Mouse (Mus musculus) E14TG2a.4 (cell line): ENCODE results near the gene Ccdc188.

Source experiments
- H3K27me3 ChIP-seq: 2 replicates; pipeline ENCODE4 v1.6.1; 2014; ENCODE audit warnings: low read length, control low read depth; ENCODE audit not compliant: insufficient read depth
- H3K36me3 ChIP-seq: 2 replicates; pipeline ENCODE4 v1.6.1; 2014; ENCODE audit warnings: low read length, control low read depth; ENCODE audit not compliant: insufficient read depth
- H3K4me1 ChIP-seq: replicated peaks from 2 replicates; pipeline ENCODE4 v1.6.1; 2014; ENCODE audit warnings: low read depth, low read length, control low read depth
- H3K4me3 ChIP-seq: replicated peaks from 2 replicates; pipeline ENCODE4 v1.5.1; 2014; ENCODE audit warnings: mild to moderate bottlenecking, low read length
- H3K9me3 ChIP-seq: 2 replicates; pipeline ENCODE4 v1.6.1; 2014; ENCODE audit warnings: low read length, control low read depth
- CTCF ChIP-seq: conservative IDR thresholded peaks from 2 replicates; pipeline ENCODE4 v1.5.1; 2014; ENCODE audit warnings: low read length
- NANOG ChIP-seq: IDR thresholded peaks from 2 replicates; pipeline ENCODE4 v1.6.1; 2014; ENCODE audit warnings: borderline replicate concordance, low read length, mixed read lengths
- POU5F1 ChIP-seq: IDR thresholded peaks from 2 replicates; pipeline ENCODE4 v1.6.1; 2014; ENCODE audit warnings: low read length, borderline replicate concordance

The Ccdc188 gene

GRCm38 (mm10) chr16:18222188-18222587 lies 4.5 kb downstream of the Ccdc188 start:
- Histone ChIP-seq H3K27me3 (peaks cover 5% of the 10 kb centered on the region; the same call in 1 of the 2 replicates), H3K36me3 (peaks cover 46% of the 10 kb centered on the region), H3K4me3 (no peak overlapping the region), H3K4me1 (peaks cover 14% of the 10 kb centered on the region; the same call in 1 of the 2 replicates), H3K9me3 (no peaks in the 10 kb centered on the region)
- TF ChIP-seq CTCF (no peak), POU5F1 (no peak), NANOG (no peak)

DNA sequence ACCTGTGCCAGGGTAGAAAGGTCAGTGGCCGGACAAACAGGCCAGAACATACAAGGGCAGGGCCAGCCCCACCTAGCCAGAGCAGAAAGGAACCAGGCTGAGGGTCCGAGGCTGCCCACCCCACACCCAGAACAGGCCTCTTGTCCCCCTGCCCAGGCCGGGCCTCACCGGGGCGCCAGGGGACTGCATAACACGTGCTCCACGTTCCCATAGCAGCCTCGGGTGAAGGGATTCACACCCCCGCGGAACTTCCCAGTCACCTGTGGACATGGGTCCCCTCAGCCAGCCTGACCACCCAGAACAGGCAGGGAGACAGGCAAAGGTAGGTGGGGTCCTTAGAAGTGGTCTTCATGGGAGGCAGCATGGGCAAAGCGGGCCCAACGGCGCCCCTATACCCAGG lies 9.5 kb downstream of the Ccdc188 start:
- Histone ChIP-seq H3K4me3 (no peak overlapping the region), H3K9me3 (no peaks in the 10 kb centered on the region), H3K4me1 (peaks cover 28% of the 10 kb centered on the region), H3K27me3 (no peaks in the 10 kb centered on the region), H3K36me3 (peaks cover 62% of the 10 kb centered on the region)
- no peak for TF ChIP-seq NANOG
- no peak for TF ChIP-seq CTCF
- TF ChIP-seq POU5F1 = no peak

DNA sequence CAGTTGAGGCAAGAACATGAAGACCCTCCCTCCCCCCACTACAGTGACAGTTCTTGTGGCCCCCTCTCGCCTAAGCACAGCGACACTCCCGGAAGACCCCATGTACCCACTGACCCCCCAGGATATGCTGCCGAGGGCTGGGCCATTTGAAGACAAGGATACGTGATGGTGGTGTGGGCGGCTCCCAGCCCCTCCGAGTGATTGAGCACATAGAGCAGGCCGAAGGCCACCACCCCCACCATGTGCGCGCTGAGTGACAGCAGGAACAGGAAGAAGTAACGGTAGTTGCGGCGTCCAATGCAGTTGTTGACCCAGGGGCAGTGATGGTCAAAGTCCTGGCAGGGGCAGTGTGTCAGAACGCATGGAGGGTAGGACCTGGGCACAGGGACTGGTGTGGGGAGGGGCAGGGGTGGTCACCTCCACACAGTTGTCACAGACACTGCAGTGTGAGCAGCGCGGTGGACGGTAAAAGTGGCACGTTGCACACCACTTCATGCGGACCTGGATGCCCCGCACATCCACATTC lies 10.3 kb downstream of the Ccdc188 start:
- H3K4me3 ChIP-seq = no peak overlapping the region
- H3K4me1 ChIP-seq = peaks cover 28% of the 10 kb centered on the region
- H3K27me3 ChIP-seq = 0 out of 2 replicates have a peak, but pooled peaks cover under 1% of the 10 kb centered on the region
- TF ChIP-seq CTCF = no peak
- no peak for TF ChIP-seq POU5F1
- no peak for TF ChIP-seq NANOG
- peaks cover 54% of the 10 kb centered on the region for H3K36me3 ChIP-seq
- no peaks in the 10 kb centered on the region for H3K9me3 ChIP-seq

DNA sequence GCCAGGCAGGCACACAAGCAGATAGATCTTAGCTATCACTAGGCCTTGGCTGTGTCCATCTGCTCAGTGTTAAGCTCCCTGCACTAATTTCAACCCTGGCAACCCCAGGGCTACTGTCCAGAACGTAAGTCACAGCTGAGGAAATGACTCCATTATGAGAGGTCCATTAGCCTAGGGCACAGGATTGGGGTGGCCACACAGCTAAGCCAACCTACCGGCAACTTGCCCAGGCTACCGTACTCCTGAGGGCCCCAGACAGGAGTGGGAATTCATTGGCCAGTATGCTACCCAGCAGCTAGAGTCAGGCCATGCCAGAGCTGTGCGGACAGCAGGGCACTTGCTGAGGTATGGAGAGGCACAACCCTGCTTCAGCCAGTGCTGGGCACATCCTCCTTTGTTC lies 11.2 kb downstream of the Ccdc188 start:
- peaks cover 30% of the 10 kb centered on the region for H3K4me1 ChIP-seq
- H3K9me3 ChIP-seq = no peaks in the 10 kb centered on the region
- H3K4me3 ChIP-seq = no peak overlapping the region
- TF ChIP-seq NANOG = no peak
- no peak for TF ChIP-seq CTCF
- TF ChIP-seq POU5F1 = no peak
- H3K36me3 ChIP-seq = peaks cover 45% of the 10 kb centered on the region
- H3K27me3 ChIP-seq = peaks cover 9% of the 10 kb centered on the region

GRCm38 (mm10) chr16:18229622-18230021 lies 11.9 kb downstream of the Ccdc188 start:
- Histone ChIP-seq H3K4me3 (0 out of 2 replicates have a peak overlapping the region, but pooled peaks have one; percentile 13), H3K9me3 (no peaks in the 10 kb centered on the region), H3K27me3 (peaks cover 17% of the 10 kb centered on the region), H3K36me3 (peaks cover 37% of the 10 kb centered on the region), H3K4me1 (peaks cover 34% of the 10 kb centered on the region)
- TF ChIP-seq CTCF = no peak

- TF ChIP-seq NANOG = no peak
- TF ChIP-seq CTCF = no peak
- TF ChIP-seq POU5F1 = no peak
- peaks cover 37% of the 10 kb centered on the region for H3K4me1 ChIP-seq
- H3K27me3 ChIP-seq = peaks cover 22% of the 10 kb centered on the region
These were observed 12.9 kb downstream of the Ccdc188 start for GRCm38 (mm10) chr16:18230617-18231016.

DNA sequence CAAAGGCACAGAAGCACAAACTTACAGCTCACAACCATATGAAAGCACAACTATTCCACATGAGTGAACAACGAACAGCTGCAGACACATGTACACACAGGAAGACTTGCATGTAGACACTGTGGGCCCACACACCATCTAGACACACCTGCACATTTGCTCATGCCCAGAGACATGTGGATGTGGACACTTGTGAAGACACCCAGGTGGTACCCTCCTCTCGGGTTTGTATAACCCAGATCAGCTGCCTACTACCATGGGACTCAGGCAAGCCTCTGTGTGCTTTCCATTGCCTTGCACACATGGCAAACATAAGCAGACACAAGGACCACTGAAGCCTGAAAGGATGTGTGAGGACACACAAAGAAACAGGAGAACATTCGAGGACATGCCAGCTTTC lies 13.4 kb downstream of the Ccdc188 start:
- no peak overlapping the region for H3K4me3 ChIP-seq
- H3K4me1 ChIP-seq = peaks cover 41% of the 10 kb centered on the region
- H3K9me3 ChIP-seq = no peaks in the 10 kb centered on the region
- H3K27me3 ChIP-seq = peaks cover 24% of the 10 kb centered on the region
- peaks cover 30% of the 10 kb centered on the region for H3K36me3 ChIP-seq
- TF ChIP-seq POU5F1 (no peak), CTCF (no peak), NANOG (no peak)

More at GRCm38 (mm10) chr16:18230617-18231016, 12.9 kb downstream of the Ccdc188 start:
- Histone ChIP-seq H3K9me3 (no peaks in the 10 kb centered on the region), H3K36me3 (peaks cover 31% of the 10 kb centered on the region), H3K4me3 (no peak overlapping the region)

GRCm38 (mm10) chr16:18231451-18231850 lies 13.8 kb downstream of the Ccdc188 start:
- Histone ChIP-seq H3K4me3 (no peak overlapping the region), H3K36me3 (peaks cover 30% of the 10 kb centered on the region), H3K27me3 (peaks cover 24% of the 10 kb centered on the region), H3K4me1 (peaks cover 45% of the 10 kb centered on the region), H3K9me3 (no peaks in the 10 kb centered on the region)
- no peak for TF ChIP-seq POU5F1
- TF ChIP-seq CTCF = no peak
- no peak for TF ChIP-seq NANOG

DNA sequence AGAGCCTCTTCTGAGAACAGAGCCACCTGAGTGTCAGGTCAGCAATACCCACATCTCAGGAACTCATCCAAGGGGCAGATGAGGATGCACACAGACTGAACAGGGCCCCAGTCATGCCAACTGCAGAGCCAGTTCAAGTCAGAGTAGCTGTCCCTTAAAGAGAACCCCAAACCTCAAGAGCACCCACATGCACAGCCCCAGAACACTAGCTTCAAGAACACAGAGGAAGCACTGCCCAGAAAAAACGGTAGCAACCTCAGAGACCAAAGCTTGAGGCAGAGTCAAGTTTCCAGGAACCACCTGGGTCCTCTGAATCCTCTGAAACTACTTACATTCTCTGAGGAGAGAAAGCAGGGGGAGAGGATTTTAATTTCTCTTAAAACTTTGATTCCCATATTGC lies 15.8 kb downstream of the Ccdc188 start:
- Histone ChIP-seq H3K9me3 (no peaks in the 10 kb centered on the region), H3K4me3 (no peak overlapping the region), H3K4me1 (peaks cover 51% of the 10 kb centered on the region), H3K27me3 (peaks cover 24% of the 10 kb centered on the region), H3K36me3 (peaks cover 29% of the 10 kb centered on the region)
- TF ChIP-seq CTCF (no peak), POU5F1 (no peak), NANOG (no peak)
